12 mouse cellular contexts compared by ENCODE assay signal in genomic region chr6:146884851-146885250, GRCm38 (mm10). TPM values are rescaled to one million over a fixed set of nuclear protein-coding genes. Genes with fewer than 3 reads are reported as not detected.
DNase-seq lines count a peak whose midpoint lies in the region; ATAC-seq and TF ChIP-seq lines count a peak whose summit lies in the region.
"Had no signal": no experiment of that assay in that cellular context is flagged by ENCODE, and none has a peak within 500 bp of the region (broad histone marks: within the 10 kb centered on the region; RNA-seq: fewer than 3 reads in every experiment).

No protein-coding gene starts in this region.

- peak; percentile 44 for DNase-seq in kidney, adult 11 months
- no peak for DNase-seq in kidney, adult 18-20 months
- DNase-seq in ZHBTc4 (ENCODE audit: low read depth, low spot score), result peak; percentile 35
- DNase-seq in lung, embryonic 14.5 days, result peak; percentile 61
- DNase-seq in layer of hippocampus, adult 11-12 months (ENCODE audit: low spot score), result no peak
- no peak for DNase-seq in forebrain, embryonic 14.5 days (ENCODE audit: low spot score)
- DNase-seq: midbrain, embryonic 14.5 days; thymus, postnatal 36 days had no signal

- H3K27me3 ChIP-seq in lung, embryonic 14.5 days (ENCODE audit: insufficient read depth, low read length), result no peaks in the 10 kb centered on the region
- no peaks in the 10 kb centered on the region for H3K27me3 ChIP-seq in forebrain, embryonic 16.5 days (replicated peaks; ENCODE audit: control insufficient read depth, insufficient read depth, low read length)
- no peaks in the 10 kb centered on the region; the same call in 1 of the 2 replicates for H3K27me3 ChIP-seq in forebrain, embryonic 14.5 days (replicated peaks; ENCODE audit: control insufficient read depth, insufficient read depth, low read length)
- H3K27me3 ChIP-seq: hindbrain, embryonic 15.5 days had no signal

- no peaks in the 10 kb centered on the region for H3K36me3 ChIP-seq in lung, embryonic 14.5 days (ENCODE audit: insufficient read depth)
- no peaks in the 10 kb centered on the region for H3K36me3 ChIP-seq in forebrain, embryonic 16.5 days (ENCODE audit: control insufficient read depth, insufficient read depth)
- no peaks in the 10 kb centered on the region for H3K36me3 ChIP-seq in forebrain, embryonic 14.5 days (ENCODE audit: control insufficient read depth, insufficient read depth, low read length)
- H3K36me3 ChIP-seq: hindbrain, embryonic 15.5 days had no signal

- H3K4me2 ChIP-seq in lung, embryonic 14.5 days, result no peak overlapping the region
- H3K4me2 ChIP-seq in forebrain, embryonic 16.5 days (ENCODE audit: low read length), result no peak overlapping the region
- H3K4me2 ChIP-seq in forebrain, embryonic 14.5 days (ENCODE audit: low read length), result no peak overlapping the region
- H3K4me2 ChIP-seq: hindbrain, embryonic 15.5 days had no signal

- no peak for ATAC-seq in lung, embryonic 14.5 days (ENCODE audit: insufficient read depth)
- ATAC-seq in forebrain, embryonic 16.5 days, result no peak
- ATAC-seq in forebrain, embryonic 14.5 days, result no peak

- H3K4me1 ChIP-seq in embryonic fibroblast, embryonic 13.5 days (ENCODE audit: control insufficient read depth, insufficient read depth, low read length), result peaks cover 14% of the 10 kb centered on the region; the same call in 1 of the 2 replicates
- H3K4me1 ChIP-seq in lung, embryonic 14.5 days (ENCODE audit: insufficient read depth), result peaks cover 13% of the 10 kb centered on the region
- H3K4me1 ChIP-seq in forebrain, embryonic 16.5 days (replicated peaks; ENCODE audit: control insufficient read depth, insufficient read depth, low read length), result no peaks in the 10 kb centered on the region
- no peaks in the 10 kb centered on the region for H3K4me1 ChIP-seq in forebrain, embryonic 14.5 days (ENCODE audit: control insufficient read depth, insufficient read depth, low read length)

- TF ChIP-seq CTCF in embryonic fibroblast, embryonic 13.5 days (IDR thresholded peaks at IDR 0.05; ENCODE audit: borderline replicate concordance, insufficient read depth, low read length), result no peak
- no peak for TF ChIP-seq CTCF in lung, embryonic 14.5 days (IDR thresholded peaks at IDR 0.05; ENCODE audit: low read depth)

- no peak for TF ChIP-seq POLR2A in embryonic fibroblast, embryonic 13.5 days (IDR thresholded peaks at IDR 0.05; ENCODE audit: low read depth, low read length)

- 15% methylated on average over 4 of the region's 4 CpGs for WGBS in lung, embryonic 14.5 days
- 47% methylated on average over 4 of the region's 4 CpGs for WGBS in forebrain, embryonic 16.5 days
- WGBS in forebrain, embryonic 14.5 days, result 59% methylated on average over 4 of the region's 4 CpGs

- H3K27ac ChIP-seq in embryonic fibroblast, embryonic 13.5 days (ENCODE audit: insufficient read depth, low read length), result peak overlapping the region; percentile 79
- peak overlapping the region; percentile 4; the same call in 1 of the 2 replicates for H3K27ac ChIP-seq in lung, embryonic 14.5 days (ENCODE audit: low read depth)
- no peak overlapping the region for H3K27ac ChIP-seq in forebrain, embryonic 16.5 days (ENCODE audit: low read length)
- H3K27ac ChIP-seq in forebrain, embryonic 14.5 days (ENCODE audit: low read depth, low read length), result no peak overlapping the region
- H3K27ac ChIP-seq: hindbrain, embryonic 15.5 days had no signal

- no peak overlapping the region for H3K4me3 ChIP-seq in embryonic fibroblast, embryonic 13.5 days (ENCODE audit: insufficient read depth, low read length)
- H3K4me3 ChIP-seq in lung, embryonic 14.5 days (ENCODE audit: low read depth, low read length), result no peak overlapping the region
- no peak overlapping the region for H3K4me3 ChIP-seq in forebrain, embryonic 16.5 days (replicated peaks; ENCODE audit: low read length)
- H3K4me3 ChIP-seq in forebrain, embryonic 14.5 days (ENCODE audit: low read depth, low read length), result no peak overlapping the region
- H3K4me3 ChIP-seq: hindbrain, embryonic 15.5 days had no signal

- no peaks in the 10 kb centered on the region for H3K9me3 ChIP-seq in lung, embryonic 14.5 days (ENCODE audit: low read depth, low read length)
- no peaks in the 10 kb centered on the region for H3K9me3 ChIP-seq in forebrain, embryonic 16.5 days (ENCODE audit: control insufficient read depth, low read length)
- H3K9me3 ChIP-seq in forebrain, embryonic 14.5 days (replicated peaks; ENCODE audit: control insufficient read depth, low read length), result no peaks in the 10 kb centered on the region
- H3K9me3 ChIP-seq: hindbrain, embryonic 15.5 days had no signal

- no peak overlapping the region for H3K9ac ChIP-seq in lung, embryonic 14.5 days
- no peak overlapping the region for H3K9ac ChIP-seq in forebrain, embryonic 16.5 days (replicated peaks; ENCODE audit: low read depth, low read length)
- H3K9ac ChIP-seq in forebrain, embryonic 14.5 days (ENCODE audit: low read length), result no peak overlapping the region
- H3K9ac ChIP-seq: hindbrain, embryonic 15.5 days had no signal

RNA-seq across cellular contexts. Expression of gene Ppfibp1, which starts 3.4 kb away (rescaled TPM):
- polyA plus RNA-seq in embryonic fibroblast, embryonic 13.5 days (2011; ENCODE audit: insufficient read length, low read depth, missing spikeins), result 196 and 246 TPM in 2 replicates
- 52.5 and 56.8 TPM in 2 replicates for polyA plus RNA-seq in lung, embryonic 14.5 days (2014; fragmentation: Nextera tagmentation; extraction: Ambion mirVana)
- polyA plus RNA-seq in forebrain, embryonic 16.5 days (2015; fragmentation: Nextera tagmentation; extraction: Ambion mirVana), result 17.8 and 21.4 TPM in 2 replicates
- polyA plus RNA-seq in forebrain, embryonic 14.5 days (2014; fragmentation: Nextera tagmentation; extraction: Ambion mirVana), result 10.9 and 15.9 TPM in 2 replicates

RNA-seq across cellular contexts. Expression of gene Smco2, which starts 34.9 kb away (rescaled TPM):
- polyA plus RNA-seq in embryonic fibroblast, embryonic 13.5 days (2011; ENCODE audit: insufficient read length, low read depth, missing spikeins), result not detected in 2 replicates
- polyA plus RNA-seq in lung, embryonic 14.5 days (2014; fragmentation: Nextera tagmentation; extraction: Ambion mirVana), result not detected in 2 replicates
- not detected in 2 replicates for polyA plus RNA-seq in forebrain, embryonic 16.5 days (2015; fragmentation: Nextera tagmentation; extraction: Ambion mirVana)
- polyA plus RNA-seq in forebrain, embryonic 14.5 days (2014; fragmentation: Nextera tagmentation; extraction: Ambion mirVana), result not detected in 2 replicates
- polyA plus RNA-seq: hindbrain, embryonic 15.5 days; limb, embryonic 11.5 days; midbrain, embryonic 14.5 days had no signal

Comparison
In these comparisons a context has a peak if more than half of its experiments do, and no peak if none do; other contexts are left out.
1. DNase-seq: peak in kidney, adult 11 months (single experiment), ZHBTc4 (single experiment) and lung, embryonic 14.5 days (single experiment); none in kidney, adult 18-20 months (single experiment), layer of hippocampus, adult 11-12 months (single experiment) and forebrain, embryonic 14.5 days (single experiment).
2. H3K27ac ChIP-seq: peak in embryonic fibroblast, embryonic 13.5 days (single experiment) and lung, embryonic 14.5 days (single experiment); none in forebrain, embryonic 16.5 days (single experiment) and forebrain, embryonic 14.5 days (single experiment).